Mouse (Mus musculus): Measurements from ENCODE around the gene Adm2. TPM values are rescaled to one million over a fixed set of nuclear protein-coding genes. Genes with fewer than 3 reads are reported as not detected.

The Adm2 gene
- 1.1 and 2.2 TPM in 2 replicates for polyA plus RNA-seq (2012; rRNA removed)

DNA sequence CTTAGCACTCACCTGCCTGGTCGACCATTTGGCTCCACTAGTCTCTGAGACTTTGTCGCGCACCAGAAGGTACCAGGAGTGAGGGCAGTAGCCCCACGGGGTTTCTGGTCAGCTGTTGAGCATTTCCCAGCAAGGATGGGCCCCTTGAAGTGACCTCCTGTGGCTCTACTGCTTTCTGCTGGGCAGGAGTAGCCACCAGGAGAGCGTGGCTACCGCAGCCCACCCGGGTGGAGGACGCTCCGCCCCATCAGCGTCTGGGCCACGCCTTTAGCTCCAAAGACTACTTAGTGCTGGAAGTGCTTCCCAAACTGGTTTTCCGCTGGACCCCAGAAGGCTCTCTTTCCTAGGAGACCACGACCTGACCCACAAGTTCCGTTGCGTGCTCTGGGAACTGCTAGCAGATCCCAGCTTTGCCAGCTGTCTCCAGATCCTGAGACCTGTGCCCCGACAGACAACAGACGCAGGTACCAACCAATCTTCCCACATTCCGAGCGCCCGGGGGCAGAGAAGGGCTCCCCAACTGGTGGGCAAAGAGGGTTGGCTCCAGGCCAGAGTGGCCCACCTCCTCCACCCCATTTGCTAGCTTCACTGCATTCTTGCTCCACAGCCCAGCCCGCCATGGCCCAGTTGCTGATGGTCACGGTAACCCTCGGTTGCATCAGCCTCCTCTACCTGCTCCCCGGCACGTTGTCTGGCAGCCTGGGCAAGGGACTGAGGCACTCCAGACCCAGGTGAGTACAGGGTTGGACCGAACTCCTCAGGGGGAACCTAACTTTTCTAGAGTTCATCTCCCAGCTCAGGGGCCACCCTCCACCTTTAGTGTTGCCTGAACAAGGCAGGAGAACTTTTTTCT lies at the start of gene Adm2:
Gene Adm2, plus strand, starts transcription at position 51 of the 853 bp plus-strand sequence.
- no peak for DNase-seq (ENCODE audit: low read depth, low spot score)
- 12% methylated on average over 26 of the region's 26 CpGs for WGBS

DNA sequence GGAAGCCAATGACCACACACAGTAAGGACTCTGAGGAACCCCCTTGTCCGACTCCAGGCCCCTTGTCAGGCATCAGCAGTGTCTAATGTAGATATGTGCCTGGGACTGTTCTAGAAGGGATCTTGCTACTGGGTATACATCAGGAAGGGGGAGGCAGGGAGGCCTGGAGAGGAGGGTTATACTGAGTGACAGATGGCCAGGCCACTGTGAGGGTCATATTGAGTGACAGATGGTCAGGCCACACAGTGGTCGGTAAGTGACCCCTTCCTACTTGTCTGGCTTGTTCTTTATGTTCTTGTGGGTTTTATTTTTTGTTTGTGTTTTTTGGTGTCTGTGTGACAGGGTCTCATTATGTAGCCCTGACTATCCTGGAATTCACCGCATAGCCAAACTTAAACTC lies 47.0 kb upstream of the Adm2 start:
- WGBS, result 94% methylated on average over 3 of the region's 3 CpGs
- no peak for DNase-seq (ENCODE audit: low read depth, low spot score)

DNA sequence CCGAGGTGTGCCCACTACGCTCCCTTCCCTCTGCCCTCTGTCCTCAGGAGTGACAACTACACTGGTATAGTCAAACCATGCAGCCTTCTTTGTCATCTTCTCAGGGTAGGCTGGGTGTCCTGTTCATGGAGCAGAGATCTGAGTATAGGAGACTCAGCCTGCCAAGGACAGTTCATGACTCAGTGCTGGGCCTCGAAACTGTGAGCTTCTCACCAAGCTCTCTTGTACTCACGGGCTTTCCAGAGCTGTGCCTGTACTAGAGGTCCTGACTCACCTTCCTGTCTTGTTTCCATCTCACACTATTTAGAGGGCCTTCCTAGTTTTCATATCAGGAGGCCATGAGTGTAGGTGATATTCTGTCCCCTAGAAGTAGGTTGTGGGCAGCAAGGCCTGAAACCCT lies 45.2 kb upstream of the Adm2 start:
- no peak for DNase-seq (ENCODE audit: low read depth, low spot score)
- 95% methylated on average over 4 of the region's 4 CpGs for WGBS

DNA sequence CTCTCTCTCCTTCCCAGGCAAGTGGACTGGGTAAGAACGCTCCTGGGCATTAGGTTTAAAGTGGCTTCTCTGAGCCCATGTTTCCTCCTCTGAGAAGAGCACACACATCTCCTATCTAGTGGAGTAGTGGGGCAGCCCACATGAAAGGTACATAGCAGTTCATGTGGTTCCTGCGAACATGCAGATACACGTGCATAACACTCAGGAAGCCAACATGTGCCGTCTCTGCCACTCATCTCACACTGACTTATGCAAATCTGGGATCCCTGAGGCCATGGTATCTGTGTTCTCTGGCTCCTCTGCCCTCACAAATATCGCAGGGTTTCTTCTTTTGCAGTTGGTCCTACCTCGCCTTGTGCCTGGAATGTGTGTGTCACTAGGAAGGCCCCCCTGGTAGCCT lies 40.0 kb upstream of the Adm2 start:
- WGBS, result 84% methylated on average over 6 of the region's 6 CpGs
- DNase-seq (ENCODE audit: low read depth, low spot score), result no peak

DNA sequence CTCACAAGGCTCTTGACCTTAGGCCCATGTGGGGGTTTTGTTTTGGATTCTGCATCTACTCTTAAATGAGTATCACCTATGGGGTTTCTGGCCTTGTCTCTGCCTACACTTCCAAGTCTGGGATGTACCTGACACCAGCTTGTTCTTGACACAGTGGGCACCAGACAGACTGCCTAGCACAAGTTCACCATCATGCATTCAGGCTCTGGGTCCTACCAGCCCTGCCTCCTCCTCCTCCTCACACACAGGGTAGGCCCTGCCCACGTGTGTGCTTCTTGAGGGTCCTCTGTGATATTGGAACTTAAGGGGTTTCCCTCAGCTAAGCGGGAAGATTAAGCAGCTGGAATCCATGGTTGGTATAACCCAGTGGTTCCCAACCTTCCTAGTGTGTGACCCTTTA lies 38.4 kb upstream of the Adm2 start:
- 84% methylated on average over 2 of the region's 2 CpGs for WGBS
- DNase-seq (ENCODE audit: low read depth, low spot score), result no peak

DNA sequence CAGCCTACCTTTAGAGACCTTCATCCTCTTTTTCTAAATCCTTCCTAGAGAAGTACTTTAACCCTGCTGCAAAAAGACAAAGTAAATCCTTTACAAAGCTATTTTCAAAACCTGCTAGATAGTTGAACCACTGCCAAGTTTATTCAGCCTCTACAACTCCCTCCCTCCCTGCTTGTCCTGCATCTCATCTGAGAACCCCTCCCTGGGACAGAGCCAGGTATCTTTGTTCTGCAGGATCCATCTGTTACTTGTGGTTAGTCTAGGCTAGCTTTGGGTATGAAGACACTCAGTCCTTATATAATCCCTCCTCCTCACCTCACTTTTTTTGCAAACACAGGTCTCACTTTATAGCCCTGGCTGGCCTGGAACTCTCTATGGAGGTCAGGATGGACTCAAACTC lies 37.5 kb upstream of the Adm2 start:
- no peak for DNase-seq (ENCODE audit: low read depth, low spot score)

DNA sequence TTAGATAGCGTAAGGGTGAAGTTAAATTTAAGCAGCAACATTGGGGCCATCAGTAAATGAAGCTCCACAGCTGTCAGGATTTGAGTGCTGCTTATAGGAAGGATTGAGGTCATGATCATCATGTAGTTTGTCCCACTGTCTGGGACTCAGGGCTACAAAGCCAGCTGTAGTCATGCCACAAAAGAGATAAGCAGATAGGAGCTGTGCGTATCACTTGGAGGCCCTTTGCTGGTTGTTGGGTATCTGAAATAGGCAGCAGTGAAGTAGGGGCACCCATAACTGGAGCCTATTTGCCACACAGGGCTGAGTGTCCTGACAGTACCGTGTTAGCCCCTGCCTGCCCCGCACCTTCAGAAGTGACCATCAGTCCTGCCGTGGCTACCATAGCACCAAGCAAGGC lies 37.0 kb upstream of the Adm2 start:
- WGBS, result 95% methylated on average over 5 of the region's 5 CpGs

DNA sequence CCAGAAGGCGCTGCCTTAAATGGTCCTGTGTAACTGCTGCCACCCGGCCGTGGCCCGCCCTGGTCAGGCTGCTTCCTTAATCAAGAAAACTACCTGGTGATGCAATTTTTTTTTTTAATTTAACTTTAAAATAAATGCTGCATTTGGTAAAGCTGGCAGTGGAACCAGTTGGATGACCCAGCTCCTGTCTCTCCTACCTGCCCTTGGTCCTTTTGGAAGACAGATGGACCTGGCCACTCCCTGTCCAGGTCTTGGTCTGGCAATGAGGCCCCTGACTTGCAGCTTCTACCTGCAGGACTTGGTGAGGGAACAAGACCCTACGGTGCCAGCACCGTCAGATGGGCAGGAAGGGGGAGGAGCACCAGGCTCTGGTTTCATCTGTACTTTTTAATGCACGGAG lies 36.4 kb upstream of the Adm2 start:
- WGBS, result 67% methylated on average over 7 of the region's 7 CpGs
- DNase-seq (ENCODE audit: low read depth, low spot score), result no peak

More for the DNA sequence above, 37.0 kb upstream of the Adm2 start:
- DNase-seq (ENCODE audit: low read depth, low spot score), result no peak

DNA sequence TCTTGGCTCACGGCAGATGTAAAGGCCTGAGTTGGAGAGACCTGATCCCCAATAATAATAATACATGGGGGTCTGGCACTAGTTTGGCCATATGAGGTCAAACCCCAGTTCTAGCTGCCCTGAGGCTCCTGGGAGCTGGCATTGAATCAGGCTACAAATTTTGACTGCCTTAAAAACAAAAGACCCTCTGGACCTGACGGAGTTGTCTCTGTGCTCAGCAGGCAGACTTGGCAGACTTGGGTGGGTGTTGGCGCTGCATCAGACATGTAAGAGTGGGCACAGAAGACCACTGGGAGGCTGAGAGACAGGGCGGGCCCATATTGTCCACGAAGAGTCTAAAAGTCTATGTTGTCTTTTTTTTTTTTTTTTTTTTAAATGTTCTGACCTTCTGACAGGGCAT lies 35.9 kb upstream of the Adm2 start:
- 85% methylated on average over 5 of the region's 5 CpGs for WGBS
- no peak for DNase-seq (ENCODE audit: low read depth, low spot score)

DNA sequence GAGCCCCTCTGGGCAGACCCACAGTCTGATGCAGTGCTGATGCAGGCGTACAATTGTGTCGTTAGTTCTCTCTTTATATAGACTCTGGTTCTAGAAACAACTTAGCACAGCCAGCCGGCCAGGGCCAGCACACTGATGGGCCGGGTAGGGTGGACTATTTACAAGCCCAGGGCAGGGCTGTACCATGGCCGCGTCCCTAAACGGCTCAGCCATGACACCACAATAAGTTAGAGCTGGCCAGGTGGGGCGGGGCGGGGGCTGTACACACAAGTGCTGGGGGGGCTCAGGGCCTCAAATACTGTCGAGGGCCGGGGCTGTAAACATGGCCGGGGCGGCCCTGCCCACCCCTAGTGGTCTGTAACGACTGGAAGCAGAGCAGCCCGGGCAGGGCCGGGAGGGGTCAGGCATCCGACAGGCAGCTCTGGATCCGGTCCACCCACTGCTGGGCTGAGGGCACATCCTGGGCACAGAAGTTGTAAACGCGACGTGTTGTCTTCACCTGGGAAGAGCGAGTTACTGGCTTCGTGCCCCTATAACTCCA lies 34.2 kb upstream of the Adm2 start:
- WGBS, result 66% methylated on average over 23 of the region's 23 CpGs
- DNase-seq (ENCODE audit: low read depth, low spot score), result no peak

DNA sequence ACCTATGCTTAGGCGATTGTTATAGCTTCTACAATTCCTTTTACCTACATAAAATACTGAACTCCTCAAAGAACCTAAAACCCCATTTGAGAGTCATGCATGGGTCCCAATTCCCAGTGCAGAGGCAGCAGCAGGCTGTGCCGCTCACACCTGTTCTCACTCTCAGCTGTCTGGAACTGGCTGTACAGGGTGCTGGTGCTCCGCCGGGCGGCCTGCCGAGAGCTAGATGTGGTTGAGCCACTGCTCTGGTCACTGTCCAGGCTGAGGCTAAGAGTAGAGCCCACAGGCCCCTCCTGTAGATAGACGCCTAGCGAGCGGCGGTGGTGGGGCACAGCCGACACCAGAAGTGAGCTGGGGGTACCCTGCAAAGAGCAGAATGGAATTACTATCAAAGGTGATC lies 33.1 kb upstream of the Adm2 start:
- WGBS, result 94% methylated on average over 11 of the region's 11 CpGs
- DNase-seq (ENCODE audit: low read depth, low spot score), result no peak

DNA sequence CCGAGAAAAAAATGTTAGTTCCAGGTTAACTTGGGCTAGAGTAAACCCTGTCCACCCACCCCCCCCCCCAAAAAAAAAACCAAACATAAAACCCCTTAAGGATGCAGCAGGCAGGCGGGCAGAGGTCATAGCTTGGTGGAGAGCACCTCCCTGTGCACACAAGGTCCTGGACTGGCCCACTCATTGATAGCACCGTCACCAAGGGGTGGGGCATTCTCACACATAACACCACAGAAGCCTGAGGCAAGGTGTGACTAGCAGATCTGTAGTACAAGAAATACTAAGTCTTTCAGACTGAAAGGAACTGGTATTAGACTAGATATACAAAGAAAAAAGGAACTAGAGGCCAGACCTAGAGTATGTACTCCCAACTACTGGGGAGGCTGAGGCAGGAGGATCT lies 31.0 kb upstream of the Adm2 start:
- no peak for DNase-seq (ENCODE audit: low read depth, low spot score)
- WGBS, result 48% methylated on average over 3 of the region's 3 CpGs

DNA sequence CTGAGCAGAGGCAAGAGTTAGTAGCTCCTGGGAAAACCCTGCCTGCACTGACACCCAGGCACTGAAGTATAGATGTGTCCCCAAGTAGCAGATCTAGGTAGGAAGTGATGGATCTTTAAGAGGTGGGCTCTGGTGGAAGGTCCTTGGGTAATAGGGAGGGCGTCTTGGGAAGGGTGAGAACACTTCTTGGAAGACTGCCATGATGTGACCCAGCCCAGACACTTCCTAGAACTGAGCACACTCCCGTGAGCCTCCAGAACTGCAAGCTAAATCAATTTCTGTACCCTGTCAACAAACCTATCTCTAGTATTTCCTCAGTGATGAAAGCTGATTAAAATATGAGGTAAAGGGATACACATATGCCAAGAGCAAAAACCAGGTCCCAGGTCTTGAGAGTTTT lies 29.7 kb upstream of the Adm2 start:
- 30% methylated on average over 2 of the region's 2 CpGs for WGBS
- no peak for DNase-seq (ENCODE audit: low read depth, low spot score)

DNA sequence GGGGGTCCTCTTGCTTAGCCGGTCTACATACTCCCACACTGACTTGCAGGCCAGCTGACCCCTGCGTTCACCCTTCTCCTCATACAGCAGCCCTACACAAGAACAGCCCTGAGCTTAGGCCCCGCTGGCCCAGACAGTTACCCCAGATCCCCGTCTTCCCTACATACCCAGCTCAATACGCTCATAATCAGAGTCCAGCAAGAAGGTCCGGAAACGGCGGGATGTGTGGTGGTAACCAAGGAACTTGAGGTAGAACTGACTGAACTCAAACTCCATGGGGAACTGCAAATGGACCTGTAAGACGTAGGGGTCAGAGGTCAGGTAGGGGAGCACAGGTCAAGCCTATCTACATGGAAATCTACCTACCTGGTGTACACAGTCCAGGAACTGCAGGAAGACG lies 28.7 kb upstream of the Adm2 start:
- no peak for DNase-seq (ENCODE audit: low read depth, low spot score)
- 89% methylated on average over 10 of the region's 10 CpGs for WGBS

DNA sequence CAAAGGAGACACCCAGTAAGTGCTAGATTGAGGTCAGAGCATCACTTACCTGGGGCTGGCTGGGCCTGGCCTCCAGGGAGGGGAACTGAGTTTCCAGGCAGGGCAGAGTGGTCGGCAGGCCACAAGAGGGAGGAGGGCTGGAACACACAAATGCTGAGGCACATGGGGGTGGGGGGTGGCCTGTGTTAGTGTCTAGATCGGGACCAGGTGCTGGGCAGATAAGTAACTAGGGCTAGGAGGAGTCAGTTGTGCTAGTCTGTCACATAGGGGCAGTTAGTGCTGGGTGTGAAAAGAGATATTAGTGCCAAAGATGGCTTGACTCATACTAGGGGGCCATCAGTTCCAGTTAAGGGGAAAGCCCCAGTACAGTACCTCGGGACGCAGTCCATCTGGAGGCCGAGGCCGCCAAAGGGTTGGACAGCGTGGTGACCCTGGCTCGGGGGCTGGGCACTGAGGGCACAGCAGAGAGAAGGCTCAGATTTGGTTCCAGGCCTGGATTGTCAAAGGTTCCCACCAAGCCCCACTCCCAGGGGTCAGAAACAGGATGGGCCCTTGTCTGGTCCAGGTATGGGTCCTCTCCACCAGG lies 26.8 kb upstream of the Adm2 start:
- WGBS, result 89% methylated on average over 8 of the region's 8 CpGs
- DNase-seq (ENCODE audit: low read depth, low spot score), result no peak

DNA sequence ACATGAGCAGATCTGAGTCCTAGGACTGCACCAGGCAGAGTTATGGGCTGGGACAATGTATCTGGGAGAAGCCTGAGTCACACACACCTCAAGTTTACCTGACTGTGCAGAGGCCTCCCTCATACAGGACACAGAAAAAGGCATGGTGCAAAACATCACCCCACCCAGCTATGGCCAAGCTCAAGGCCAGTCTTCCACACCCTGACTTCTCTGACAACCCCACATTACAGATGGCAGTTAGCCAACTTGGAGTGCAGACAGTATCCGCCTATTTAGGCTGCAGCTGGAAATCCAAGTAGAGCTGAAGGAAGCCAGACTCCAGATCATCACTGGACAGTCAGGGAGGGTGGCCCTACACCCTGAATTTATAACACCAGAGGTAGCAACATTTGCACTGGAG lies 26.1 kb upstream of the Adm2 start:
- peak; percentile 81 for DNase-seq (ENCODE audit: low read depth, low spot score)
- WGBS, result 18% methylated on average over 1 of the region's 1 CpGs

DNA sequence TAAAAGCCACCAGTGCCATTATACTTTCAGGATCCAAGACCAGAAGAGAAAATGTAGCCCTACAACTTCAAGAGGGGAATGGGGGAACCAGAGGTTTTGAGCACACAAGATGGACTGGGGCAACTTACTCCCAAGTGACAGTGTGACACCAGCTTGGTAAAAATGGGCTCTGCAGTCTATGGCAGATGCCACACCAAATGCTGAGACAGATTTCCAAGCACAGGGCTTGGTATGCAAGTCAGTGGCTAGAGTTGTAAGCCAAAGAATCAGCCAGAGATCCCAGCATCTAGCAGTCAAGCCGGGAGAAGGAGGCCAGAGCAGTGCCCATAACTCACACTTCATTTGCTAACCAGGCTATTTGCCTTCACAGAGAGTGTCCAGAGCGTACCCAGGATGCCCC lies 24.8 kb upstream of the Adm2 start:
- 100% methylated on average over 2 of the region's 2 CpGs for WGBS
- no peak for DNase-seq (ENCODE audit: low read depth, low spot score)

DNA sequence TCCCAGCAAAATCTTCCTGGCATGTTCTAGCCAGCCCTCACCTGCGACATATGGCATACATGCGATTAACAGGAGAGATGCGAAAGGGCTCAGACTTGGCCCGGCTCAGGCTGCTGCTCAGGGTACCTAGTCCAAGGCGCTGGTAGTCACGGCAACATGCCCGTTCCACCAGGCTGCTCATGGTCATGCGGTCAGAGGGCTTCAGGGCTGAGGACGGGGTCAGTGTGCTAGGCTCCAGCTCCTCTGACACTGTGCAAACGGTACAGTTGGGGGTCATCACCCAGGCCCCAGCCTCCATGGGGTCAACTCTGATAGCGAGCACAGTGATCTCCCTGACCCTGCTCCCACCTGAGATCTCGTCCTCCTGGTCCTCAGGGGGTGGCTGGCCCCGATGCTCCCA lies 22.3 kb upstream of the Adm2 start:
- 91% methylated on average over 13 of the region's 13 CpGs for WGBS
- DNase-seq (ENCODE audit: low read depth, low spot score), result no peak

DNA sequence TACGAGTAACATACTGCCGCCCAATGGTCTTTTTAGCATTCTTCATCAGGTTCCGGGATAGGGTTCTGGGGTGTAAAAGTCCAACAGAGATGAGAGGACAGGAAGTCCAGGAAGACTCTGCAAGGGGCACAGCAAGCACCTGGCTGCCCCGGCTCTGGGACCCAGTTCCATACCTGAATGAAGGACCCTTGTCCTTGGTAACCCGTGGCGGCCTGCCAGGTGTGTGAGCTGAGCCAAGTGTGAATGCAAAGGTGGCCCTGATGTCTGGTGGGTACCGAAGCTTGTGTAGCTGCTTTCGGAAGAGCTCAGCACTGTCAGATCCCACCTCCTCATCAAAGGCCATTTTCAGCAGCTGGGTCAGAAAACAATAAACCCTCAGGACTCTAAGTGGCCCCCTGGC lies 21.9 kb upstream of the Adm2 start:
- WGBS, result 92% methylated on average over 8 of the region's 8 CpGs
- no peak for DNase-seq (ENCODE audit: low read depth, low spot score)

DNA sequence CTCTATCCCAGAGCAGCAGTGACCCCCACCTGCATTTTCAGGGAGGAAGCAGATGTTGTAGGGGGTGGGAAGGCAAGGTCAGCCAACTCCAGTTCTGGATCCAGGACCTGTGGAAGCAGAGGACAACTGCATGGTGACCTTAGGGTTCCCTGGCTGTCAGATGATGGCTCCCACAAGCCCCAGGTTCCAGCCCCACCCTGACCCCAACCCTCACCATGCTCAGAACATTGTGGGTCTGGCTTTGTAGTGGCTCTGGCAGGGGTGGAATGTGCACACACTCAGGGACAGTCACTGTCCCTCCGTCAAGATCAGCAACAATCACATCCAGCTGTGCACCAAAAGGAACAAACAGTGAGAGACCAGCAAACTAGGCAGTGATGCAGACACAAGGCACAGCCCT lies 16.6 kb upstream of the Adm2 start:
- WGBS, result 92% methylated on average over 1 of the region's 1 CpGs
- DNase-seq (ENCODE audit: low read depth, low spot score), result no peak

DNA sequence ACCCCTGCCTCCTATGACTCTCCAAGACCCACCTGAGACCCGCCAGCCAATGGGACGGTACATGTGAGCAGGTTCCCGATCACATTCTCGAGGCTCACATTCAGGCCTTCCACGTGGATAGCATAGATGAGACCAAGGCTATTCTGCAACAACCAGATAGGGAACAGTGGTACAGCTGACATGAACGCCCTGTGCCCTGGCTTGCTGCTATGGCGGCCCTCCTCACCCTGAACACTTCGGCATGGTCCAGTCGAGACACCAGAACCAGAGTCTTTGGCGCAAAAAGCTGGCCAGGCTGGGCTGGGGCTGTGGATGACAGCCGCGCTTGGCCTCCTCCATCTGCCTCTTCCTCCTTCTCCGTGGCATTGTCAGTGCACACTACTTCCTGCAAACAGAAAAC lies 15.1 kb upstream of the Adm2 start:
- WGBS, result 89% methylated on average over 13 of the region's 13 CpGs

More for the DNA sequence above, 15.1 kb upstream of the Adm2 start:
- no peak for DNase-seq (ENCODE audit: low read depth, low spot score)

All from large intestine, adult 2 months (tissue).